Mouse (Mus musculus): ENCODE results near the gene Vmn2r14.
"Not testable (repeated sequence)": the region's sequence is repeated elsewhere in the genome, so short reads cannot be mapped to it uniquely, and the experiment has no call there.

Gene Vmn2r14

DNA sequence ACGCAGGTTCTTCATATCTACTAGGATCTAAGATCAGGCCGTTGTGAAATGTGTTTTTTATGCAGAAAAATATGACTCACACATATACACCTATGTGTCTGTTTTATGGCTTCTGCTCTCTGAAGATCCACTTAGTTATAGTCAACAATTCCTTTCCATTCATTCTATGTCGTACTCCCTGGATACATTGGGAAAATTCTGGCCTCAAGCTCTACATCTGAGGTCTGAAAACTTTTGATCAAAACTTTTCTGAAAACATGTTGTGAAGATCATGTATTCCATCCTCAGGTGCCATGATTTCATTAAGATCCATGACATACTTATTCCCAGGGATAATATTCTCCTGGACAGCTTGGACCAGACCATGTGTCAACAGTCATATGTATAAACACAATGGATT lies at the start of gene Vmn2r14:
Gene Vmn2r14, minus strand, starts transcription at position 101 of the 400 bp plus-strand sequence.
- DNase-seq (ENCODE audit: low spot score), result no peak

- DNase-seq (ENCODE audit: low spot score), result not testable (repeated sequence)
Measured at GRCm38 (mm10) chr5:109192099-109192498, 32.4 kb downstream of the Vmn2r14 start, which contains the start of gene Vmn2r13. Vmn2r13 (minus strand) TSS chr5:109192199.

DNA sequence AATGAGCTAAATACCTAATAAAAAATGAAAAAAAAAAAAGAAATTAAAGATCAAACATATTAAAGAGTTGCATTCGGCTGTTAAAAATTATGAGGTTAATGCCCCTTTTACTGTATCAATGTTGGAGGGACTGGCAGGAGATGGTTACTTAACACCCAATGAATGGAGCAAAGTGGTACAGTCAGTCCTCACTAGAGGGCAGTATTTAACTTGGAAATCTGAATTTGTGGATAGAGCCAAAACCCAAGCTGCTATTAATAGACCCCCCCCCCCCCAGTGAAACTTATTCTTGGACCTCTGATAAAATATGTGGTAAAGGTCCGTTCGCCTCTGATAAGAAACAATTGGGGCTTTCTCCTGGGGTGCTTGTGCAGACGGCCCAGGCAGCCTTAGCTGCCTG lies 57.7 kb downstream of the Vmn2r14 start:
- not testable (repeated sequence) for DNase-seq (ENCODE audit: low spot score)
